Mouse (Mus musculus) lung, postnatal 10 days (tissue): ENCODE results near the gene Tsacc.

ENCODE experiments used
- DNase-seq: peaks from one replicate; pipeline ENCODE4 v3.0.0; 2021

Gene Tsacc

GRCm38 (mm10) chr3:88237161-88237555 lies 59.6 kb downstream of the Tsacc start:
- DNase-seq = no peak

- no peak for DNase-seq
These were observed 61.2 kb downstream of the Tsacc start for GRCm38 (mm10) chr3:88235616-88236015.

- DNase-seq = no peak
These were observed 61.6 kb downstream of the Tsacc start for GRCm38 (mm10) chr3:88235216-88235615.

GRCm38 (mm10) chr3:88234041-88234440 lies 62.8 kb downstream of the Tsacc start:
- no peak for DNase-seq

GRCm38 (mm10) chr3:88232851-88233649 lies 63.7 kb downstream of the Tsacc start:
- no peak for DNase-seq
